Mouse (Mus musculus) spleen, adult 12 weeks (tissue): ENCODE data around the gene Tmco4.

Experiments used
- DNase-seq: peaks from one replicate; pipeline ENCODE4 v3.0.0; 2022; ENCODE audit warnings: low spot score

The Tmco4 gene

GRCm38 (mm10) chr4:139092356-139093195, 119.9 kb downstream of the Tmco4 start, which contains the start of gene Nbl1:
TSS of gene Nbl1 (minus strand) at chr4:139092993.
- DNase-seq = no peak

- no peak for DNase-seq
Measured at GRCm38 (mm10) chr4:139093196-139093530, 120.5 kb downstream of the Tmco4 start.

- DNase-seq = no peak
Measured at GRCm38 (mm10) chr4:139095406-139095805, 122.7 kb downstream of the Tmco4 start.

- no peak for DNase-seq
Measured at GRCm38 (mm10) chr4:139096201-139096600, 123.5 kb downstream of the Tmco4 start.

- no peak for DNase-seq
Measured at GRCm38 (mm10) chr4:139100326-139100725, 127.6 kb downstream of the Tmco4 start.

GRCm38 (mm10) chr4:139101546-139101945, 128.9 kb downstream of the Tmco4 start:
- no peak for DNase-seq

GRCm38 (mm10) chr4:139105453-139105852, 132.8 kb downstream of the Tmco4 start:
- no peak for DNase-seq
